9 mouse cellular contexts compared by ENCODE assay signal in the genomic region with DNA sequence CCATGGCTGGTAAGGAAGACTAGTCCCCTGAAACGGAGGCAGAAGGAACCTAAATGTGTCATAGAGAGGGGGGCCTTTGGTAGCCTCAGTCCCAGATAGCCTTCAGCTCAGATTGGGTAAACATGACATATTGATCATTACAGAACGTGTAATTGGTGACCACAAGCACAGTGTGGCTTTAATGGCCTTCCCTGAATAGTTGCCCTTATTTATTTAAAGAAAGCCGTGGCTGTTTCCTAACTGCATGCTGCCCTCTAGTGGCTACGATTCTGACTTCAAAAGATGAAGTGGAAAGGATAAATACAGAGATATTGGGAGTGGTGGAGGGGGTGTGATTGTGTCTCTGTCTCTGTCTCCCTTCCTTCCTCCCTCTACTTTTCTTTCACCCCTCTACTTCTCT.
DNase-seq lines count a peak whose midpoint lies in the region; ATAC-seq and TF ChIP-seq lines count a peak whose summit lies in the region.
"Had no signal": no experiment of that assay in that cellular context is flagged by ENCODE, and none has a peak within 500 bp of the region (broad histone marks: within the 10 kb centered on the region; RNA-seq: fewer than 3 reads in every experiment).

No protein-coding gene starts in this region.

- no peak overlapping the region for H3K4me3 ChIP-seq in G1E (ENCODE audit: low read depth, low read length)
- no peak overlapping the region for H3K4me3 ChIP-seq in cerebellum, adult 2 months (replicated peaks; ENCODE audit: insufficient read depth, low read depth, low read length)
- H3K4me3 ChIP-seq in limb, embryonic 10.5 days, result no peak overlapping the region
- H3K4me3 ChIP-seq: heart, embryonic 13.5 days had no signal

- DNase-seq in 3T3-L1 (ENCODE audit: low read depth, low spot score) (peak; percentile 81), G1E (ENCODE audit: low spot score) (no peak)
- peak; percentile 40 to 51 for DNase-seq in cerebellum, adult 2 months
- peak; percentile 39 to 56 for DNase-seq in frontal cortex, postnatal 25 days (ENCODE audit: low spot score in 2 of 2)
- peak; percentile 57 to 79 for DNase-seq in kidney, adult 8-10 months
- peak; percentile 73 for DNase-seq in limb, embryonic 10.5 days (ENCODE audit: low spot score)
- peak; percentile 78 for DNase-seq in ovary, postnatal 14 days (ENCODE audit: low spot score)

- TF ChIP-seq POLR2A in cerebellum, adult 2 months (IDR thresholded peaks at IDR 0.05; ENCODE audit: borderline replicate concordance, insufficient read depth, low read length), result no peak

- no peak for TF ChIP-seq CTCF in G1E (IDR thresholded peaks at IDR 0.05; ENCODE audit: low read depth, low read length)
- peak; percentile 34; the same call in 1 of the 2 replicates for TF ChIP-seq CTCF in cerebellum, adult 2 months (IDR thresholded peaks at IDR 0.05; ENCODE audit: borderline replicate concordance, insufficient read depth, low read depth, low read length)

- no peaks in the 10 kb centered on the region for H3K4me1 ChIP-seq in G1E (ENCODE audit: insufficient read depth, low read depth, low read length)
- H3K4me1 ChIP-seq in cerebellum, adult 2 months (ENCODE audit: control insufficient read depth, insufficient read depth, low read length), result no peaks in the 10 kb centered on the region; the same call in 1 of the 2 replicates
- peaks cover 56% of the 10 kb centered on the region for H3K4me1 ChIP-seq in limb, embryonic 10.5 days
- H3K4me1 ChIP-seq: heart, embryonic 13.5 days had no signal

- no peaks in the 10 kb centered on the region for H3K36me3 ChIP-seq in G1E (replicated peaks)
- no peaks in the 10 kb centered on the region for H3K36me3 ChIP-seq in limb, embryonic 10.5 days
- H3K36me3 ChIP-seq: heart, embryonic 13.5 days had no signal

- H3K27ac ChIP-seq in cerebellum, adult 2 months (ENCODE audit: insufficient read depth, low read length), result no peak overlapping the region
- H3K27ac ChIP-seq in limb, embryonic 10.5 days, result peak overlapping the region; percentile 34; the same call in 1 of the 2 replicates
- H3K27ac ChIP-seq: heart, embryonic 13.5 days had no signal

- 0 out of 2 replicates have a peak, but pooled peaks have one; percentile 22 for ATAC-seq in G1E (ENCODE audit: extremely low read depth, insufficient number of reproducible peaks, low FRiP score, poor library complexity, severe bottlenecking)
- ATAC-seq in monocyte, adult 5-6 weeks (replicated peaks; ENCODE audit: insufficient number of reproducible peaks, low FRiP score, low TSS enrichment, poor library complexity, severe bottlenecking), result no peak

- peaks cover 11% of the 10 kb centered on the region; the same call in 1 of the 2 replicates for H3K9me3 ChIP-seq in G1E (replicated peaks)
- no peaks in the 10 kb centered on the region for H3K9me3 ChIP-seq in limb, embryonic 10.5 days (replicated peaks)
- H3K9me3 ChIP-seq: heart, embryonic 13.5 days had no signal

- H3K27me3 ChIP-seq in G1E (ENCODE audit: insufficient read depth, low read length), result no peaks in the 10 kb centered on the region
- no peaks in the 10 kb centered on the region for H3K27me3 ChIP-seq in cerebellum, adult 2 months (ENCODE audit: control insufficient read depth, insufficient read depth, low read length)
- H3K27me3 ChIP-seq in limb, embryonic 10.5 days (ENCODE audit: low read depth, poor library complexity, severe bottlenecking), result peaks cover 29% of the 10 kb centered on the region; the same call in 1 of the 2 replicates
- H3K27me3 ChIP-seq: heart, embryonic 13.5 days had no signal

- WGBS in cerebellum, adult 2 months, result 27% methylated on average over 4 of the region's 4 CpGs
- 9% methylated on average over 4 of the region's 4 CpGs for WGBS in limb, embryonic 10.5 days
